Mouse (Mus musculus): ENCODE data around the gene Gfra4. TPM values are rescaled to one million over a fixed set of nuclear protein-coding genes. Genes with fewer than 3 reads are reported as not detected.
A peak's percentile ranks its signal among the peaks of the same experiment; 100 is the strongest.

Gfra4 gene
- polyA plus RNA-seq, 1 experiment from 2014 or later, result 15.3 TPM

GRCm38 (mm10) chr2:131056191-131056590, 13.3 kb upstream of the Gfra4 start:
- Histone ChIP-seq H3K27ac (replicated peaks; ENCODE audit: low read depth, low read length) (no peak overlapping the region), H3K36me3 (replicated peaks; ENCODE audit: control insufficient read depth, insufficient read depth, low read depth, low read length) (no peaks in the 10 kb centered on the region), H3K4me3 (ENCODE audit: low read depth, low read length) (no peak overlapping the region), H3K4me2 (ENCODE audit: low read depth, low read length) (peak overlapping the region; percentile 11; the same call in 1 of the 2 replicates), H3K9me3 (replicated peaks; ENCODE audit: control insufficient read depth, low read length) (no peaks in the 10 kb centered on the region), H3K4me1 (ENCODE audit: control insufficient read depth, insufficient read depth, low read length) (peaks cover 2% of the 10 kb centered on the region), H3K9ac (replicated peaks; ENCODE audit: low read length) (no peak overlapping the region), H3K27me3 (ENCODE audit: control insufficient read depth, insufficient read depth, low read length) (peaks cover 41% of the 10 kb centered on the region)
- 4% methylated on average over 10 of the region's 10 CpGs for WGBS
- ATAC-seq (replicated peaks; ENCODE audit: insufficient number of reproducible peaks, low FRiP score, low TSS enrichment, low read depth) (no peak), DNase-seq (ENCODE audit: low spot score) (peak; percentile 67)

GRCm38 (mm10) chr2:131055631-131056030, 12.7 kb upstream of the Gfra4 start:
- peaks cover 2% of the 10 kb centered on the region for H3K4me1 ChIP-seq (ENCODE audit: control insufficient read depth, insufficient read depth, low read length)
- H3K27me3 ChIP-seq (ENCODE audit: control insufficient read depth, insufficient read depth, low read length), result peaks cover 41% of the 10 kb centered on the region
- H3K4me3 ChIP-seq (ENCODE audit: low read depth, low read length), result no peak overlapping the region
- no peak overlapping the region for H3K4me2 ChIP-seq (ENCODE audit: low read depth, low read length)
- ATAC-seq (replicated peaks; ENCODE audit: insufficient number of reproducible peaks, low FRiP score, low TSS enrichment, low read depth), result no peak
- no peak overlapping the region for H3K9ac ChIP-seq (replicated peaks; ENCODE audit: low read length)
- H3K9me3 ChIP-seq (replicated peaks; ENCODE audit: control insufficient read depth, low read length), result no peaks in the 10 kb centered on the region
- 3% methylated on average over 10 of the region's 10 CpGs for WGBS
- no peaks in the 10 kb centered on the region for H3K36me3 ChIP-seq (replicated peaks; ENCODE audit: control insufficient read depth, insufficient read depth, low read depth, low read length)
- peak; percentile 86 for DNase-seq (ENCODE audit: low spot score)
- no peak overlapping the region for H3K27ac ChIP-seq (replicated peaks; ENCODE audit: low read depth, low read length)

- 2% methylated on average over 21 of the region's 21 CpGs for whole genome bisulfite sequencing
- H3K4me1 ChIP-seq (ENCODE audit: control insufficient read depth, insufficient read depth, low read length), result no peaks in the 10 kb centered on the region; the same call in 1 of the 2 replicates
- H3K9me3 ChIP-seq (replicated peaks; ENCODE audit: control insufficient read depth, low read length), result no peaks in the 10 kb centered on the region
- peaks cover 41% of the 10 kb centered on the region for H3K27me3 ChIP-seq (ENCODE audit: control insufficient read depth, insufficient read depth, low read length)
- peak overlapping the region; percentile 55 for H3K4me2 ChIP-seq (ENCODE audit: low read depth, low read length)
- no peaks in the 10 kb centered on the region for H3K36me3 ChIP-seq (replicated peaks; ENCODE audit: control insufficient read depth, insufficient read depth, low read depth, low read length)
- no peak for ATAC-seq (replicated peaks; ENCODE audit: insufficient number of reproducible peaks, low FRiP score, low TSS enrichment, low read depth)
- no peak for DNase-seq (ENCODE audit: low spot score)
- H3K27ac ChIP-seq (replicated peaks; ENCODE audit: low read depth, low read length), result no peak overlapping the region
- H3K4me3 ChIP-seq (ENCODE audit: low read depth, low read length), result peak overlapping the region; percentile 29
- H3K9ac ChIP-seq (replicated peaks; ENCODE audit: low read length), result peak overlapping the region; percentile 5
These were observed 11.9 kb upstream of the Gfra4 start for GRCm38 (mm10) chr2:131054646-131055264.

GRCm38 (mm10) chr2:131053851-131054645, 11.2 kb upstream of the Gfra4 start:
- 2% methylated on average over 45 of the region's 45 CpGs for WGBS
- Histone ChIP-seq H3K4me2 (ENCODE audit: low read depth, low read length) (peak overlapping the region; percentile 55), H3K9me3 (replicated peaks; ENCODE audit: control insufficient read depth, low read length) (no peaks in the 10 kb centered on the region), H3K27ac (replicated peaks; ENCODE audit: low read depth, low read length) (no peak overlapping the region), H3K4me3 (ENCODE audit: low read depth, low read length) (peak overlapping the region; percentile 29), H3K9ac (replicated peaks; ENCODE audit: low read length) (peak overlapping the region; percentile 5), H3K36me3 (replicated peaks; ENCODE audit: control insufficient read depth, insufficient read depth, low read depth, low read length) (no peaks in the 10 kb centered on the region), H3K27me3 (ENCODE audit: control insufficient read depth, insufficient read depth, low read length) (peaks cover 41% of the 10 kb centered on the region), H3K4me1 (ENCODE audit: control insufficient read depth, insufficient read depth, low read length) (no peaks in the 10 kb centered on the region; the same call in 1 of the 2 replicates)
- DNase-seq (ENCODE audit: low spot score) (peak; percentile 56), ATAC-seq (replicated peaks; ENCODE audit: insufficient number of reproducible peaks, low FRiP score, low TSS enrichment, low read depth) (no peak)

GRCm38 (mm10) chr2:131052862-131053418, 10.1 kb upstream of the Gfra4 start:
- no peaks in the 10 kb centered on the region; the same call in 1 of the 2 replicates for H3K4me1 ChIP-seq (ENCODE audit: control insufficient read depth, insufficient read depth, low read length)
- H3K4me2 ChIP-seq (ENCODE audit: low read depth, low read length), result no peak overlapping the region
- 72% methylated on average over 6 of the region's 6 CpGs for WGBS
- H3K9me3 ChIP-seq (replicated peaks; ENCODE audit: control insufficient read depth, low read length), result no peaks in the 10 kb centered on the region
- no peaks in the 10 kb centered on the region for H3K36me3 ChIP-seq (replicated peaks; ENCODE audit: control insufficient read depth, insufficient read depth, low read depth, low read length)
- H3K27me3 ChIP-seq (ENCODE audit: control insufficient read depth, insufficient read depth, low read length), result peaks cover 41% of the 10 kb centered on the region
- ATAC-seq (replicated peaks; ENCODE audit: insufficient number of reproducible peaks, low FRiP score, low TSS enrichment, low read depth) (no peak), DNase-seq (ENCODE audit: low spot score) (no peak)
- H3K4me3 ChIP-seq (ENCODE audit: low read depth, low read length), result no peak overlapping the region
- H3K27ac ChIP-seq (replicated peaks; ENCODE audit: low read depth, low read length), result no peak overlapping the region
- H3K9ac ChIP-seq (replicated peaks; ENCODE audit: low read length), result no peak overlapping the region

GRCm38 (mm10) chr2:131052043-131052442, 9.2 kb upstream of the Gfra4 start:
- no peak overlapping the region for H3K4me2 ChIP-seq (ENCODE audit: low read depth, low read length)
- H3K9me3 ChIP-seq (replicated peaks; ENCODE audit: control insufficient read depth, low read length), result no peaks in the 10 kb centered on the region
- no peak for DNase-seq (ENCODE audit: low spot score)
- H3K4me3 ChIP-seq (ENCODE audit: low read depth, low read length), result no peak overlapping the region
- H3K4me1 ChIP-seq (ENCODE audit: control insufficient read depth, insufficient read depth, low read length), result no peaks in the 10 kb centered on the region; the same call in 1 of the 2 replicates
- H3K9ac ChIP-seq (replicated peaks; ENCODE audit: low read length), result no peak overlapping the region
- no peak for ATAC-seq (replicated peaks; ENCODE audit: insufficient number of reproducible peaks, low FRiP score, low TSS enrichment, low read depth)
- WGBS, result 69% methylated on average over 5 of the region's 5 CpGs
- H3K27me3 ChIP-seq (ENCODE audit: control insufficient read depth, insufficient read depth, low read length), result peaks cover 41% of the 10 kb centered on the region
- H3K36me3 ChIP-seq (replicated peaks; ENCODE audit: control insufficient read depth, insufficient read depth, low read depth, low read length), result no peaks in the 10 kb centered on the region
- no peak overlapping the region for H3K27ac ChIP-seq (replicated peaks; ENCODE audit: low read depth, low read length)

- Histone ChIP-seq H3K27me3 (ENCODE audit: control insufficient read depth, insufficient read depth, low read length) (peaks cover 17% of the 10 kb centered on the region), H3K36me3 (replicated peaks; ENCODE audit: control insufficient read depth, insufficient read depth, low read depth, low read length) (no peaks in the 10 kb centered on the region), H3K4me2 (ENCODE audit: low read depth, low read length) (no peak overlapping the region), H3K9ac (replicated peaks; ENCODE audit: low read length) (no peak overlapping the region), H3K4me3 (ENCODE audit: low read depth, low read length) (no peak overlapping the region), H3K9me3 (replicated peaks; ENCODE audit: control insufficient read depth, low read length) (no peaks in the 10 kb centered on the region), H3K27ac (replicated peaks; ENCODE audit: low read depth, low read length) (no peak overlapping the region), H3K4me1 (ENCODE audit: control insufficient read depth, insufficient read depth, low read length) (no peaks in the 10 kb centered on the region)
- WGBS, result 87% methylated on average over 2 of the region's 2 CpGs
- no peak for ATAC-seq (replicated peaks; ENCODE audit: insufficient number of reproducible peaks, low FRiP score, low TSS enrichment, low read depth)
- DNase-seq (ENCODE audit: low spot score), result no peak
These were observed 3.1 kb upstream of the Gfra4 start for GRCm38 (mm10) chr2:131046025-131046424.
